Mouse (Mus musculus): ENCODE results near the gene Timm8a2. TPM values are rescaled to one million over a fixed set of nuclear protein-coding genes. Genes with fewer than 3 reads are reported as not detected.

Timm8a2 gene
- polyA plus RNA-seq, 1 experiment from 2014 or later: not detected

DNA sequence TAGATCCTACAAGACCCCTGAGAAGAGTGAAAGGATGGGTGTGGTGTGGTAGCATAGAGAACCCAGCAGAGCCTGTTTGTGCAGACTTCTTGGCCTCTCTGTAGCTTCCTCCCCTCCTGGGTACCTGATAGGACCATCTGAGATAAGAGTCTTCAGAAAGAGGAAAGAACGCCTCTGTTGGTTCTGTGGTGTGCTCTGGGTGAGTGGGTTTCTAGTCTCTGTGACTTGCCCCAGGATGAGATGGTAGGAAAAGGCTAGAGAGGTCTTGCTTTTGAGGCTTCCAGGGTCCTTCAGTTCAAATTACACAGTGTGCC lies 39.0 kb upstream of the Timm8a2 start:
- Histone ChIP-seq H3K4me3 (no peak overlapping the region), H3K9me3 (no peaks in the 10 kb centered on the region), H3K36me3 (peaks cover 39% of the 10 kb centered on the region), H3K27me3 (ENCODE audit: insufficient read depth, poor library complexity, severe bottlenecking) (no peaks in the 10 kb centered on the region), H3K27ac (no peak overlapping the region), H3K4me1 (peaks cover 10% of the 10 kb centered on the region; the same call in 1 of the 2 replicates)
- no peak for DNase-seq (ENCODE audit: low spot score)
- 53% methylated on average over 1 of the region's 1 CpGs for WGBS

DNA sequence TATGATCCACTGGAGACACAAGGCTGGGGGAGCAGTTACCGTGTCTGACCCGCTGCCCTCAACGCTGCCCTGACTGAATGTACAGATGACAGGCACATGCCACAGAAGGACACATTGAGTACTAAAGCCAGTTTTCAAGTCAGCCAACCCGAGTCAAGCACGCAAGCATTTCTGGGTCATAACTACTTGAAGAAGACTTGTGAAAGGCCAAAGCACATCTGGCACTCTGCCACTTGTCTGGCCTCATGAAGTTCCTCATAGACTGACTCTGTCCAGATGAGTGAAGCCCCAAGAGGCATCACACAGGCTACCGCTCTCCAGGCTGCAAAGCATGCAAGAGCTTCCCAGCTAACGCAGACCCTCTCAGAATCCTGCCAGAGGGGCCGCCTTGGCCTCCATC lies 37.7 kb upstream of the Timm8a2 start:
- H3K27me3 ChIP-seq (ENCODE audit: insufficient read depth, poor library complexity, severe bottlenecking): no peaks in the 10 kb centered on the region
- peaks cover 10% of the 10 kb centered on the region; the same call in 1 of the 2 replicates for H3K4me1 ChIP-seq
- no peaks in the 10 kb centered on the region for H3K9me3 ChIP-seq
- H3K36me3 ChIP-seq: peaks cover 39% of the 10 kb centered on the region
- H3K4me3 ChIP-seq: no peak overlapping the region
- WGBS: 91% methylated on average over 8 of the region's 8 CpGs
- DNase-seq (ENCODE audit: low spot score): peak; percentile 71
- no peak overlapping the region for H3K27ac ChIP-seq

DNA sequence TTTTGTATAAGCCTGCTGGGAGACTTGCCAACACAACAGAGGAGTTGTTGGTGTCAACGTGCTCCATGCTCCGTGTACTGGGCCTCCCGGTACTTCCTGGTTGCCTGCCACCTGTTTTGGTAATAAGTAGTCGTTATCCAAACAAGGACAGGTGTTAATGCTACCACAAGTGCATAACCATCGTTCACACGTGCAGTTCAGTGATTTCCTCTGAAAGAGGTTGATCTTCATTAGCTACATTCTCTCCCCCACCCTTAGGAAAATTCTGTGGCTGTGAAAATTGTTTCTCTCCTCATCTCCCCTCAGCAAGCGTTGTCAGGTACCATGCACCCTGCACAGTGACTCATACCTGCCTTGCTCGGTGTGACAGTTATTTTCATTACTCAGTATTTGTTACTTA lies 35.0 kb upstream of the Timm8a2 start:
- no peaks in the 10 kb centered on the region for H3K27me3 ChIP-seq (ENCODE audit: insufficient read depth, poor library complexity, severe bottlenecking)
- H3K4me1 ChIP-seq: peaks cover 8% of the 10 kb centered on the region; the same call in 1 of the 2 replicates
- H3K4me3 ChIP-seq: no peak overlapping the region
- 86% methylated on average over 8 of the region's 8 CpGs for WGBS
- peaks cover 38% of the 10 kb centered on the region for H3K36me3 ChIP-seq
- no peaks in the 10 kb centered on the region for H3K9me3 ChIP-seq
- peak; percentile 50 for DNase-seq (ENCODE audit: low spot score)
- no peak overlapping the region for H3K27ac ChIP-seq

DNA sequence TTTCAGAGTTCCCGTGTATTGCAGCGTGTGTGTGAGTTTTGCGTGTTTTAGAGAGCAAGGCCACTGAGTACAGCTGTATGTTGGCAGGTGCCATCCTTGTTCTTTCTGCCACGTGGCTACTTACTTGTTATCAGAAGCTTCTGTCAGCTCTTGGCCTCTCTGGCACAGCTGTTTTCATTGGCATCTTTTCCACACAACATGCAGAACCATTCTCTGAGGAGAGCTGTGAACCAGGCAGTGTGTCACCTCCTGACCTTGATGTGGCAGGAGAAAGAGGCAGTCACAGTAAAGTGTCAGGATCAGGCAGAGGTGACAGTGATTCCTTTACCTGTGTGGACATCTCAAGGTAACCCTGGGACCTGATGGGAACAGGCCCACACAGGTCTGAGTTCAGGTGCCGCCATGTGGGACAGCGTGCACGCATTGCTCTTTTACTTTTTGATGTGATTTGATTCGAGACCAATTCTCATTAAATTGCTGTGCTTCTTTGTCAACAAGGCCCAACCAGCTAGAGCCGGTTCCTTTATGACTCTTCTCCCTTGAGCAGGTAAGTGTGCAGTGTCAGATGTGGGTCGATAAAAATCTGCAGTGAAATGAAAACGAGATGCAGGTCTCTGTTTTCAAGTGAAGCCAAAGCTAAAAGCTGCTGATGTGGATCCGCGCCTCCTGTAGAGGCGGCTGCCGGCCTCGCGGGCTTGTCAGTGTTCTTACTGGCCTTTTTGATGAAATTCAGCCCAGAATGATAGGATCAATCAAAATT lies 33.9 kb upstream of the Timm8a2 start:
- H3K36me3 ChIP-seq: peaks cover 27% of the 10 kb centered on the region
- H3K4me3 ChIP-seq: no peak overlapping the region
- no peaks in the 10 kb centered on the region for H3K9me3 ChIP-seq
- peak; percentile 31 for DNase-seq (ENCODE audit: low spot score)
- no peak overlapping the region for H3K27ac ChIP-seq
- WGBS: 92% methylated on average over 17 of the region's 17 CpGs
- H3K4me1 ChIP-seq: peaks cover 8% of the 10 kb centered on the region; the same call in 1 of the 2 replicates
- H3K27me3 ChIP-seq (ENCODE audit: insufficient read depth, poor library complexity, severe bottlenecking): no peaks in the 10 kb centered on the region

DNA sequence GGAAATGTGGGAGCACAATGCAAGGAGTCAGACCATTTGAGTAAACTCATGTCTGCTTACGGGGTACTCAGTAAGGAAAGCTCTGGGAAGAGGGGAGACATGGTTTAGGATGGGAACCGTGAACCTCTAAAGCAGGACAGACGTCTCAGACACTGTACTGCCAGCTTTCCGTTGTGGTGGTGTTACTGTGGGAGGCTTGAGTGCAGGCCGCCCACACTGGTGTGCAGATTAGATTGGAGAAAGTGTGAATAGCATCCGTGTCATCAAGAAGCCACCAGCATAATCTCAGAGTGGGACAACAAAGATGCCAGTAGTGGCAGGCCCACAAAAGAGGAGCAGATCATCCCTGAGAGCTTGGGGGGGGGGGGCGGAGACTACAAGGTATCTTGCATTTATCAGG lies 32.2 kb upstream of the Timm8a2 start:
- 74% methylated on average over 7 of the region's 7 CpGs for WGBS

DNA sequence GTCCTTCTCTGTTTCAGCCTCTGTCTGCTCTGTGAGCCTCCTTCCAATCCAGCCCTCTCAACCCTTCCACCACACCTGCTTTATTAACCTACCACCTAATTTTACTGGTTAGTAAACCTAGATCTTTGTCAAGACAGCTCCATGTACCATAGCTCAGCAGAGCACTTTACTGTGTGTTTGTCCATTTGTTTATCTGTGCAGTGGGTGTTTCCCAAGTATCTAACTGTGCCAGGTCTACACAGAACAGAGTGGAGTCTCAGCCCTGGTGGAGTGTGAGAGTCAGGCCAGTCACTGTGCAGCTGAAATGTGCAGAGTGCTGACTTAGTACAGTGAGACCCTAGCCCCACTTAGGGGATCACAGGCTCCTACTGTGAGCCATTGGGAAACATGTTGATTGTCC lies 30.7 kb upstream of the Timm8a2 start:
- H3K27ac ChIP-seq: no peak overlapping the region
- 0 out of 2 replicates have a peak, but pooled peaks cover 5% of the 10 kb centered on the region for H3K4me1 ChIP-seq
- DNase-seq (ENCODE audit: low spot score): no peak
- H3K36me3 ChIP-seq: peaks cover 13% of the 10 kb centered on the region
- H3K9me3 ChIP-seq: no peaks in the 10 kb centered on the region
- H3K27me3 ChIP-seq (ENCODE audit: insufficient read depth, poor library complexity, severe bottlenecking): no peaks in the 10 kb centered on the region
- H3K4me3 ChIP-seq: no peak overlapping the region

More for the DNA sequence above, 32.2 kb upstream of the Timm8a2 start:
- Histone ChIP-seq H3K4me1 (0 out of 2 replicates have a peak, but pooled peaks cover 5% of the 10 kb centered on the region), H3K9me3 (no peaks in the 10 kb centered on the region), H3K4me3 (no peak overlapping the region), H3K36me3 (peaks cover 16% of the 10 kb centered on the region; the same call in 1 of the 2 replicates), H3K27ac (no peak overlapping the region), H3K27me3 (ENCODE audit: insufficient read depth, poor library complexity, severe bottlenecking) (no peaks in the 10 kb centered on the region)
- DNase-seq (ENCODE audit: low spot score): no peak

DNA sequence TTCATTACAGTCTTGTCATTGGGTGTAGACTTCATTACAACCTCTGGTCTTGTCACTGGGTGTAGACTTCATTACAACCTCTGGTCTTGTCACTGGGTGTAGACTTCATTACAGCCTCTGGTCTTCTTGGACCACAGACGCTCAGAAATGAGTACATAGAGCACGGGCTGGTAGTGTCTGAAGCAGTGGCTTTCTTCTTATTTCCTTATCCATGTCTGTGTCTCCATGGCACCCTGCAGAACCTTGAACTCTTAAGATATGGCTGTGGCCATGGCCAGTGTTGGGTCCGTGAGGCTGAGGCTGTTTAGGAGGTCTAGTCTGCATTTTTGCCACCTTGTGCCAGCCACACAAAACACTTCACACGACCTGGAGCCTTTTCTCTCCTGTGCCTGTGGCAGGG lies 26.2 kb upstream of the Timm8a2 start:
- Histone ChIP-seq H3K27me3 (ENCODE audit: insufficient read depth, poor library complexity, severe bottlenecking) (no peaks in the 10 kb centered on the region), H3K27ac (no peak overlapping the region), H3K9me3 (no peaks in the 10 kb centered on the region), H3K4me1 (peaks cover 10% of the 10 kb centered on the region), H3K4me3 (no peak overlapping the region), H3K36me3 (peaks cover 28% of the 10 kb centered on the region)
- no peak for DNase-seq (ENCODE audit: low spot score)
- 84% methylated on average over 4 of the region's 4 CpGs for WGBS

DNA sequence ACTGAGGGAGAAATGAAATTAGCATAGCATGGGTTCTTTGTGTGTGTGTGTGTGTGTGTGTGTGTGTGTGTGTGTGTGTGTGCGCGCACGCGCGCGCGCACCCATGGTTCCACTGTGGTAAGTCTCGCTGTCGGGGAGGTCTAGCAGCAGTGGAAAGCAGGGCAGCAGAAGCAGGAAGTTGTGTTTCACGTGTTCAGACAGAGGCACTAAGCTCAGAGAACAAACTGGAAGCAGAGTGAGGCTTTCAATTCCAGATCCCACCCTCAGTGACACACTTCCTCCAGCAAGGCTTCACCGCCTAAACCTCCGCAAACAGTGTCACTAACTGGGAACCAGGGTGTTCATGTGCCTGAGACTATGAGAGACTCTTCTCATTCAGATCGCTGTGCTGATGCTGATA lies 25.0 kb upstream of the Timm8a2 start:
- Histone ChIP-seq H3K4me3 (no peak overlapping the region), H3K27me3 (ENCODE audit: insufficient read depth, poor library complexity, severe bottlenecking) (no peaks in the 10 kb centered on the region), H3K27ac (no peak overlapping the region), H3K36me3 (peaks cover 38% of the 10 kb centered on the region), H3K4me1 (peaks cover 15% of the 10 kb centered on the region), H3K9me3 (no peaks in the 10 kb centered on the region)
- no peak for DNase-seq (ENCODE audit: low spot score)
- WGBS: 89% methylated on average over 13 of the region's 13 CpGs

DNA sequence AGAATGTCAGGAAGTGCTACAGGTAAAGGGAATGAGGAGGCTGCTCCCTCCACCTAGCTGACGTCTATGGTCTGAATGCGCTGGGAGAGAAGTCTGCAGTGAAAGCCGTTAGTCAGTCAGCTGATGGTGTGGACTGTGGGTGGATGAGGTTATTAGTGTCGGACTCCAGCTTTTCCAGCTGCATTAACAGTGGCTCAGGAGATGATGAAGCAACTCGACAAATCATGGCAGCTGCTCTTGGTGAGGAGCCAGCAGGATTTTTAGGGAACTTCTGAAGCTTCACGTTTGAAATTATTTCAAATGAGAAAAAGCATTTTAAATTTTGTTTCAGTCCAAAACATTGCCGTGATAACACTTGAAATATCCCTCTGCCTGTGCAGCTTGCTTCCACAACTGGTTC lies 24.2 kb upstream of the Timm8a2 start:
- no peaks in the 10 kb centered on the region for H3K27me3 ChIP-seq (ENCODE audit: insufficient read depth, poor library complexity, severe bottlenecking)
- no peak overlapping the region for H3K27ac ChIP-seq
- 88% methylated on average over 7 of the region's 7 CpGs for WGBS
- no peak for DNase-seq (ENCODE audit: low spot score)
- H3K4me3 ChIP-seq: no peak overlapping the region
- H3K9me3 ChIP-seq: no peaks in the 10 kb centered on the region
- H3K4me1 ChIP-seq: peaks cover 23% of the 10 kb centered on the region
- peaks cover 38% of the 10 kb centered on the region for H3K36me3 ChIP-seq

DNA sequence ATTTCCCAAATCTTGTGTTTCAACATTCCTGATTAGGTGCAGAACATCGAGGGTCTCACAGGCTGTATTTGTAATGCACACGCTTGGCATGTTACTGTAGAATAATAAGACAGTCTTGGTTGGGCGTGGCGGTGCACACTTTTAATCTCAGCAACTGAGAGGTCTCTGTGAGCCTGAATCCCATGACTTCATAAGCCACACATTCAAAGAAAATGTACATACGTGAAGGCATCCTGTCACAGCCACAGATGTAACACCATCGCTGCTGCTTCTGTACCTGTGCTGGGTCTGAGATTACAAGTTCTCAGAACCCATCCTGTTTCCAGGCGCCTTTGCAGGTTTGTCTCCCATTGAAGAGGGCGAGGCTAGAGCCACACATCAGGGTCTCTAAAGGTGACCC lies 22.7 kb upstream of the Timm8a2 start:
- no peak for DNase-seq (ENCODE audit: low spot score)
- H3K4me1 ChIP-seq: peaks cover 37% of the 10 kb centered on the region
- H3K27ac ChIP-seq: no peak overlapping the region
- H3K9me3 ChIP-seq: no peaks in the 10 kb centered on the region
- H3K36me3 ChIP-seq: peaks cover 38% of the 10 kb centered on the region
- H3K4me3 ChIP-seq: no peak overlapping the region
- H3K27me3 ChIP-seq (ENCODE audit: insufficient read depth, poor library complexity, severe bottlenecking): no peaks in the 10 kb centered on the region
- WGBS: 87% methylated on average over 8 of the region's 8 CpGs

DNA sequence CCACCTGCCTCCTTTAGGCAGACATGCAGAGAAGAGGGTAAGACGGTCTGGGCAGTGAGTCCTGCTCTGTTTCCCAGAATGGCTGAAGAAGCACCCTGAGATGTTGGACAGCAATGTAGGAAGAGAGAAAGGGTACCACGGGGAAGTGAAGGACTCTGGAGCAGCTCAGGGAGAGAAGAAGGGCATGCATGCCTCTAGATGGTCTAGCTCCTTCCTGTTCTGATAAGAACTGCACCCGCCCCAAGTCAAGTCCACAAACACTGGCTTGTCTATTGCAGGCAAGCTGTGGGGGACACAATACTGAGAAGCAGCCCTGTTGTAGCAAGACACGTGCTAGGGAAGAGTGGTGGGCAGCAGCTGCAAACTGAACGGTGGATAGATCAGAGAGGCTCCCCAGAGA lies 22.3 kb upstream of the Timm8a2 start:
- DNase-seq (ENCODE audit: low spot score): no peak
- H3K36me3 ChIP-seq: peaks cover 38% of the 10 kb centered on the region
- no peak overlapping the region; the same call in 1 of the 2 replicates for H3K27ac ChIP-seq
- 59% methylated on average over 5 of the region's 5 CpGs for WGBS
- H3K4me1 ChIP-seq: peaks cover 41% of the 10 kb centered on the region
- H3K27me3 ChIP-seq (ENCODE audit: insufficient read depth, poor library complexity, severe bottlenecking): no peaks in the 10 kb centered on the region
- H3K9me3 ChIP-seq: no peaks in the 10 kb centered on the region
- H3K4me3 ChIP-seq: no peak overlapping the region

DNA sequence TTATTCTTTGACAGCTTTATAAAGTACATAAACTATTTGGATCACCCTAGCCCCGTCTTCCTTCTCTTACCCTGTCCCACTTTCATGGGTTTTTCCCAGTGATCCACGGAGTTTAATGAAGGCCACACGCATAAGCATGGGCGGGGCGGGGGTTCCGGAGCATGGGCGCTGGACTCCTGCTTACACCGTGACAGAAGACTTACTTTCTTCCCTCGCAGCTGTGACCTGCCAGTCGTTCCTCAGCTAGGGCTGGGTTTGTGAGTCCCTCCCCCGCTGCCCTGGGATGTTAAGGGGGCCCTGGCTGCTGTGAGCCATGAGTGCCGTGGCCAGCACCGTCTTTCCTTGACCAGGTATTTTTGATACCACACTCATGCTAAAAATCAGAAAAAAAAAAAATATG lies 21.7 kb upstream of the Timm8a2 start:
- Histone ChIP-seq H3K9me3 (no peaks in the 10 kb centered on the region), H3K27ac (no peak overlapping the region), H3K36me3 (peaks cover 38% of the 10 kb centered on the region), H3K4me1 (peaks cover 45% of the 10 kb centered on the region), H3K27me3 (ENCODE audit: insufficient read depth, poor library complexity, severe bottlenecking) (no peaks in the 10 kb centered on the region), H3K4me3 (no peak overlapping the region)
- DNase-seq (ENCODE audit: low spot score): no peak
- WGBS: 74% methylated on average over 13 of the region's 13 CpGs

DNA sequence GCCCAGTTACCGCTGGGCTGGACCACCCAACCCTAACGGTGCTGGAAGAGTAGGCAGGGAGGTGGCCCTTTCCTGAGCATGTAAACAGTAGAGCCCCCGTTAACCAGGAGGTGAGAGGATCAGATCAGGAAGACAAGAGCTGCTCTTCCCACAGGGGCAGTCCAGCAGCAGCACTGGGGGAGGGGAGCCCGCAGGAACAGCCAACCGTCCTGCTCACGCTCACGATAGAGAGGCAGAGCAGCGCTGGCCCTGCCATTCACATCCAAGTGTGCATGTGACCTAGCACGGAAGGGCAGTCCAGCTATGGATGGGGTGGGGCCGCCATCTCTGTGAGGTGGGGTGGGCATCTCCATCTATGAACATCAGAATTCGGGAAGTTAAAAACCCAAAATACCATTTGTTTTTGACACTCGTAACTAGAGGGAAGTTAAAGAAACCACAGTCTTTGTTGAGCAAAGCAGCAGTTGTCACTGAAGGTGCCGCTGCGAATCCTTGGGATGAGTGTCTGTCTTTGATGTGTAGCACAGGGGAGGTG lies 21.0 kb upstream of the Timm8a2 start:
- WGBS: 78% methylated on average over 14 of the region's 14 CpGs
- peaks cover 36% of the 10 kb centered on the region for H3K36me3 ChIP-seq

More for the DNA sequence above, 21.0 kb upstream of the Timm8a2 start:
- Histone ChIP-seq H3K9me3 (no peaks in the 10 kb centered on the region), H3K4me3 (no peak overlapping the region), H3K27me3 (ENCODE audit: insufficient read depth, poor library complexity, severe bottlenecking) (no peaks in the 10 kb centered on the region), H3K4me1 (peaks cover 45% of the 10 kb centered on the region), H3K27ac (no peak overlapping the region)
- no peak for DNase-seq (ENCODE audit: low spot score)
